Mouse (Mus musculus): ENCODE data around the gene Il18. TPM values are rescaled to one million over a fixed set of nuclear protein-coding genes. Genes with fewer than 3 reads are reported as not detected.
"Not testable (repeated sequence)": the region's sequence is repeated elsewhere in the genome, so short reads cannot be mapped to it uniquely, and the experiment has no call there.

Gene Il18
- polyA plus RNA-seq, 1 experiment from 2014 or later = 5.1 TPM

- Histone ChIP-seq H3K4me1 (peaks cover 15% of the 10 kb centered on the region), H3K36me3 (peaks cover 38% of the 10 kb centered on the region), H3K27me3 (no peaks in the 10 kb centered on the region), H3K27ac (peak overlapping the region; percentile 96; the same call in 1 of the 2 replicates), H3K4me2 (peak overlapping the region; percentile 77), H3K9ac (peak overlapping the region; percentile 97), H3K4me3 (peak overlapping the region; percentile 100), H3K9me3 (no peaks in the 10 kb centered on the region)
- 31% methylated on average over 11 of the region's 11 CpGs for WGBS
- no peak for ATAC-seq (ENCODE audit: insufficient number of reproducible peaks, insufficient read depth, low FRiP score, low TSS enrichment, low read depth)
Observed at GRCm38 (mm10) chr9:50616161-50616560, 61.5 kb downstream of the Il18 start.

DNA sequence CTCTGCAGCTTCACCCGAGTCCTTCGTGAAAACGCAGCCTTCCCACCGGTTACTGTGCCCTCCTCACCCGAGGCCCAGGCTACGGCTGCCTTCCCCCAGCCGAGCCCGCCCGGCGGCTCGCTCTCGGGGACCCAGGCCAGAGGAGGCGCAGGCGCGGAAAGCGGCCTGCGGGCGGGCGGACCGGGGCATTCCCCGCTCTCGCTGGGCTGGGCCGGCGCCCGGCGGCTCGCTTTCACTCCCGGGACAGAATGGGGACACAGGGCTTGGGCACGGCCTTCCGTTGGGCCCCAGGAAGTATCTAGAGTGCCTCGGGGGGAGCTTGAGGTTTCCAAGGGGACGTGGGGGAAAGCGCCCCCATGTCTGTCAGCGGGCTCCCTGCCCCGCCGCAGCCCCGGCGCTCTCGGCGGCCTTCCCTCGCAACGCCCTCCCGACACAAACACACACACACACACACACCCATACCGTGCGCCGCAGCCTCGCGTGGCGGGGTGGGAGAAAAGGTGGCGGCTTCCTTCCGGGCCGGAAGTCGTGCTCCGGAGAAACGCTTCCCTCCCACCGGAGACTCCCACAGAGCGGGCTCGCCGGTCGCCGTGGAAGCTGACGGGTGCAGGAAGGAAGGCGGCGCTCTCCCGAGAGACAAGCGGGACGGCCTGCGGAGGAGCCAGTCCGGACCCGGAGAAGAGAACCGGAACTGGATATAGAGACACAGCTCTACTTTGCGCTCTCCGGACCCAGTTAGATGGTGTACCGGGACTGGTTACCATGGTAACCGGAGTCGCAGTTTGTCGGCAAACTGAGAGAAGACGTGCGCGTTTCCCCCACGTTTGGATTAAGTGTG lies 62.4 kb downstream of the Il18 start, which contains the start of the genes Pih1d2 and Nkapd1:
Pih1d2 (plus strand) TSS at position 556 of the 838 bp plus-strand sequence.
Nkapd1 (minus strand) TSS at position 699 of the 838 bp plus-strand sequence.
- Histone ChIP-seq H3K4me2 (peak within 1 kb of the TSS; percentile 77), H3K9me3 (no peaks in the 10 kb centered on the region), H3K4me3 (peak within 1 kb of the TSS; percentile 100), H3K4me1 (peaks cover 15% of the 10 kb centered on the region), H3K36me3 (peaks cover 31% of the 10 kb centered on the region), H3K27me3 (no peaks in the 10 kb centered on the region), H3K9ac (peak within 1 kb of the TSS; percentile 97), H3K27ac (peak within 1 kb of the TSS; percentile 96)
- ATAC-seq (ENCODE audit: insufficient number of reproducible peaks, insufficient read depth, low FRiP score, low TSS enrichment, low read depth) = peak; percentile 93
- WGBS = under 1% methylated on average over 77 of the region's 81 CpGs

- H3K27me3 ChIP-seq = no peaks in the 10 kb centered on the region
- H3K4me1 ChIP-seq = peaks cover 15% of the 10 kb centered on the region
- H3K9ac ChIP-seq = no peak overlapping the region
- no peak overlapping the region for H3K27ac ChIP-seq
- H3K9me3 ChIP-seq = no peaks in the 10 kb centered on the region
- 60% methylated on average over 9 of the region's 9 CpGs for WGBS
- H3K4me3 ChIP-seq = peak overlapping the region; percentile 100
- peaks cover 22% of the 10 kb centered on the region for H3K36me3 ChIP-seq
- no peak for ATAC-seq (ENCODE audit: insufficient number of reproducible peaks, insufficient read depth, low FRiP score, low TSS enrichment, low read depth)
- H3K4me2 ChIP-seq = peak overlapping the region; percentile 77
Observed at GRCm38 (mm10) chr9:50617794-50618330, 63.2 kb downstream of the Il18 start.

GRCm38 (mm10) chr9:50630903-50631302 lies 76.3 kb downstream of the Il18 start:
- H3K9me3 ChIP-seq; H3K4me3 ChIP-seq; H3K9ac ChIP-seq; H3K27ac ChIP-seq; H3K4me2 ChIP-seq; ATAC-seq (ENCODE audit: insufficient number of reproducible peaks, insufficient read depth, low FRiP score, low TSS enrichment, low read depth); H3K4me1 ChIP-seq; H3K27me3 ChIP-seq: not testable (repeated sequence)
- WGBS = 94% methylated on average over 6 of the region's 8 CpGs
- H3K36me3 ChIP-seq = peaks cover 33% of the 10 kb centered on the region

Other genes starting within 250 kb of the Il18 start
- gene Rpl10-ps3, start 209.9 kb upstream of the Il18 start, polyA plus RNA-seq (2015; fragmentation: Nextera tagmentation; extraction: Ambion mirVana) = 294 and 423 TPM in 2 replicates
- 0.59 and 1.1 TPM in 2 replicates for gene Plet1, start 60.3 kb upstream of the Il18 start, polyA plus RNA-seq (2015; fragmentation: Nextera tagmentation; extraction: Ambion mirVana)
- 79.4 and 87.9 TPM in 2 replicates for gene Pts, start 26.1 kb upstream of the Il18 start, polyA plus RNA-seq (2015; fragmentation: Nextera tagmentation; extraction: Ambion mirVana)
- 0.15 and 0.40 TPM in 2 replicates for gene Bco2, start 354 bp downstream of the Il18 start, polyA plus RNA-seq (2015; fragmentation: Nextera tagmentation; extraction: Ambion mirVana)
- gene Tex12, start 6.5 kb downstream of the Il18 start, polyA plus RNA-seq (2015; fragmentation: Nextera tagmentation; extraction: Ambion mirVana) = 0.26 TPM in 1 of 2 replicates, not detected in the other
- 241 and 249 TPM in 2 replicates for gene Sdhd, start 49.0 kb downstream of the Il18 start, polyA plus RNA-seq (2015; fragmentation: Nextera tagmentation; extraction: Ambion mirVana)
- gene Timm8b, start 49.1 kb downstream of the Il18 start, polyA plus RNA-seq (2015; fragmentation: Nextera tagmentation; extraction: Ambion mirVana) = 286 and 288 TPM in 2 replicates
- 2.7 and 3.7 TPM in 2 replicates for gene Pih1d2, start 62.5 kb downstream of the Il18 start, polyA plus RNA-seq (2015; fragmentation: Nextera tagmentation; extraction: Ambion mirVana)
- 28.6 and 30.1 TPM in 2 replicates for gene Nkapd1, start 62.6 kb downstream of the Il18 start, polyA plus RNA-seq (2015; fragmentation: Nextera tagmentation; extraction: Ambion mirVana)
- 38.0 and 42.4 TPM in 2 replicates for gene Dlat, start 105.0 kb downstream of the Il18 start, polyA plus RNA-seq (2015; fragmentation: Nextera tagmentation; extraction: Ambion mirVana)
- gene Dixdc1, start 184.7 kb downstream of the Il18 start, polyA plus RNA-seq (2015; fragmentation: Nextera tagmentation; extraction: Ambion mirVana) = 22.6 and 23.3 TPM in 2 replicates
- 6.0 and 6.7 TPM in 2 replicates for gene 2310030G06Rik, start 191.7 kb downstream of the Il18 start, polyA plus RNA-seq (2015; fragmentation: Nextera tagmentation; extraction: Ambion mirVana)
- gene Cryab, start 196.5 kb downstream of the Il18 start, polyA plus RNA-seq (2015; fragmentation: Nextera tagmentation; extraction: Ambion mirVana) = 17.1 and 21.3 TPM in 2 replicates
- gene Hspb2, start 197.5 kb downstream of the Il18 start, polyA plus RNA-seq (2015; fragmentation: Nextera tagmentation; extraction: Ambion mirVana) = 4.8 and 5.7 TPM in 2 replicates
- 11.1 and 12.4 TPM in 2 replicates for gene Fdxacb1, start 213.4 kb downstream of the Il18 start, polyA plus RNA-seq (2015; fragmentation: Nextera tagmentation; extraction: Ambion mirVana)
- 36.9 and 43.8 TPM in 2 replicates for gene Alg9, start 220.2 kb downstream of the Il18 start, polyA plus RNA-seq (2015; fragmentation: Nextera tagmentation; extraction: Ambion mirVana)
- gene 1110032A03Rik, start 220.7 kb downstream of the Il18 start, polyA plus RNA-seq (2015; fragmentation: Nextera tagmentation; extraction: Ambion mirVana) = 35.6 and 39.8 TPM in 2 replicates

Measured in embryonic facial prominence, embryonic 13.5 days (tissue).